Mouse (Mus musculus) testis, postnatal 10 days (tissue): ENCODE data around the gene Dpp6.

ENCODE experiments used
- DNase-seq: peaks from one replicate; pipeline ENCODE4 v3.0.0; 2021; ENCODE audit warnings: low spot score

The Dpp6 gene

GRCm38 (mm10) chr5:27767948-27768347 is 950.9 kb downstream of the Dpp6 start:
- no peak for DNase-seq
